Mouse (Mus musculus): ENCODE results near the gene Nsun2. TPM values are rescaled to one million over a fixed set of nuclear protein-coding genes. Genes with fewer than 3 reads are reported as not detected.
"Not testable (repeated sequence)": the region's sequence is repeated elsewhere in the genome, so short reads cannot be mapped to it uniquely, and the experiment has no call there.

The Nsun2 gene
- polyA plus RNA-seq, 1 experiment from 2014 or later, result 126 TPM

DNA sequence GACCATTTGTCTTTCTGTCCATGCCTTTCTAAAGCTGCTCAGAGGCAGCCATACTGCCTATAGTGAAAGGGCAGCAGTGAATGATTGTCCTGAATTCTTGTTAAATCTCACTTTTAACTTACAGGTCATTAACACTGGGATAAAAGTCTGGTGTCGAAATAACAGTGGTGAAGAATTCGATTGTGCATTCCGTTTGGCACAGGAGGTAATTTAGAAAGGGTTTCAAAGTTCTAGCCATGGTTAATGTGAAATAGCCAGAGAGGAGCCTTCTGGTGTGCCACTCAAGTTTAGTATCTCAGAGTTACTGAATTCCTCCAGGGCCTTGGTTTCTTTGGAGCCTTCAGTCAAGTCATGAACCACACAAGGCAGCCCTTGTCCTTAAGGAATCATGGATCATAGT is 97.6 kb downstream of the Nsun2 start:
- no peak for DNase-seq (ENCODE audit: low spot score)

DNA sequence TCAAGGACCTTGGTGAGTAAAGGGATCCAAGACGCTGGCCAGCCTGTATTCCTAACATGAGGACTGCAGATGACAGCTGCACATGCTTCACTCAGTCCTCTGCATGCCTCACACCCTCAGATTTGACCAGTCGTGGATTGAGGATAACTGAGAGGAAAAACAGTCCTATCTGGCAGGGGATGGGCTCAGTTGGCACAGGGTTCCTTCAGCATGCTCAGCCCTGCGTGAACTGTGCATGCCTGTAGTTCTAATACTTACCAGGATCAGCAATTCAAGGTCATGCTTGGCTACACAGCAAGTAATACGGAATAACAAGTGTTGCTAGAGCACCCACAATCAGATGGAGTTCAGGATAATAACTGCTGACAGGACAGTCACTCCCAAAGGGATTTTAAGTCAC is 98.1 kb downstream of the Nsun2 start:
- no peak for DNase-seq (ENCODE audit: low spot score)

DNA sequence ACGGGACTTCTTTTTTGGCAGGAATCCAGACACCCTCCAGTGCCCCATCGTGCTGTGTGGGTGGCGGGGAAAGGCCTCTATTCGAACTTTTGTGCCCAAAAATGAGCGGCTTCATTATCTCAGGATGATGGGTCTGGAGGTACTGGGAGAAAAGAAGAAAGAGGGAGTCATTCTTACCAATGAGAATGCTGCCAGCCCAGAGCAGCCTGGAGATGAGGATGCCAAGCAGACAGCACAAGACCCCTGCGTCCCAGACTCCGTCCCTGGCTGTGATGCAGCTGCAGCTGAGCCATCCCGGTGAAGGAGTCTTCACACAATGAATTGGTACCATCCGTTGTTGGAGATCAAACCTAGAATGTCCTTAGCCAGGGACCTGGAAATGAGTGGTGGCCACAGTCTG is 100.0 kb downstream of the Nsun2 start:
- no peak for DNase-seq (ENCODE audit: low spot score)

DNA sequence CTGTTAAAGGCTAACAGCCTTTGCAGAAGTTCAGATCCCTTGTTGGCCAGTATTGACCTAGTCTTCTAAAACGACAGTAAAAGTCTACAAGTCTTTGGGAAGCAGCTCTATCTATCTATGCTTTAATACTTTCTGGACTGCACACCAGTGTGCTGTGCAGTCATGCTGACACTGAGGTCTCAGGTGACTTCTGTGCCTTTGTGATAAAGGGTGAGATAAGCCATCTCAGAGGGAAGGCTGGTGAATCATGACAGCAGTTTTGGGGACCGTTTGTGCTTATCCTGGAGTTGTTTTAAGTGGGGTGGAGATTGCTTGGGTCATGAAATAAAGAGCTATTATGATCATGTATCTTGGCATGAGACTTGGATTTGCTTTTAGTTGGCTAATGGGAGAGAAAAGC is 100.4 kb downstream of the Nsun2 start:
- DNase-seq (ENCODE audit: low spot score), result no peak

DNA sequence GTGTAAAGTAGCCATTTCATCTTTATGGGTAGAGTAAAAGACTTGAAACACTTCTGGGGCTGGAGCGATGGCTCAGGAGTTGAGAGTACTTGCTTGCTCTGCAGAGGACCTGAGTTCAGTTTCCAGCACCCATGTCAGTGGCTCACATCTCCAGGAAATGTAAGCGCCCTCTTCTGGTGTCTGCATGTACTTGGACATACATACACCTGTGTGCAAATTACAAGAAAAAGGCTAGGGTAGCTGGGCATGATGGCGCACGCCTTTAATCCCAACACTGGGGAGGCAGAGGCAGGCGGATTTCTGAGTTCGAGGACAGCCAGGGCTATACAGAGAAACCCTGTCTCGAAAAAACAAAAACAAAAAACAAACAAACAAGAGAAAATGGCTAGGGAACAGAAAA is 102.3 kb downstream of the Nsun2 start:
- DNase-seq (ENCODE audit: low spot score), result not testable (repeated sequence)

DNA sequence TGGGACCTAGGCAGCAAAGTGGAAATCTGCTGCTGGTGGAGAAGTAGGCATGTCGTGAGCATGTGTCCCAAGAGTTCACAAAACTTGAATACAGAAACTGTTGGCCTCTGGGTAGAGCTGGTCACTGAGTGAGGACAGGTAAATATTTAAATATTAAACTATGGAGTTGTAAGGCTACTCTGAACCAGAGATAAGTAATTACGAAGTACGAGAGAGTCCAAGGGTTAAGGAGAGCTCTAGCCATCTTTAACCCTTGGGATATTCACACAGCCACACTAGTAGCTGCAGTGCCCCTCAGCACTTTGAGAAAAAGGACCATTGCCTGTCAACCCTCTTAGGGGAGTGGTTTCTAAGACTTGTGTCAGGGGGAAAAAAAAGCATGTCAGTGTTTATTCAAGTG is 102.8 kb downstream of the Nsun2 start:
- no peak for DNase-seq (ENCODE audit: low spot score)

DNA sequence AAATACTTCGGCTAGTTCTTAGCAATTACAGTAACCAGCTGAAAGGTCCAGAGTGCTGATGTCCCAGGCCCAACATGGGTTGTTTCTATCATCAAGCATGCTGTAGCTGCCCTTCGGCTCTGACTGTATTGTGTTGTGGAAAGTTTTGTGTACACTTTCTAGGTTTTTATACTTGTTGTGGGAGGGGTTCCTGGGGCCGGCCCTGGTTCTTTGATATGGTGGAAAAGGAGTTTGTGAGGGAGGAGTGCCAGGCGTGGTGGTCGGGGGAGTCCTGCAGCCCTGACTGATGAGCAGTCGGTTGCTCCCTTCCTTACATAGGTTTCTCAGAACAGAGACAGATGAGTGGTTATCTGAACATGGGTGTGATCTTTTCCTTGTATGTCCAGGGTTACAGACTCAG is 103.3 kb downstream of the Nsun2 start:
- no peak for DNase-seq (ENCODE audit: low spot score)

DNA sequence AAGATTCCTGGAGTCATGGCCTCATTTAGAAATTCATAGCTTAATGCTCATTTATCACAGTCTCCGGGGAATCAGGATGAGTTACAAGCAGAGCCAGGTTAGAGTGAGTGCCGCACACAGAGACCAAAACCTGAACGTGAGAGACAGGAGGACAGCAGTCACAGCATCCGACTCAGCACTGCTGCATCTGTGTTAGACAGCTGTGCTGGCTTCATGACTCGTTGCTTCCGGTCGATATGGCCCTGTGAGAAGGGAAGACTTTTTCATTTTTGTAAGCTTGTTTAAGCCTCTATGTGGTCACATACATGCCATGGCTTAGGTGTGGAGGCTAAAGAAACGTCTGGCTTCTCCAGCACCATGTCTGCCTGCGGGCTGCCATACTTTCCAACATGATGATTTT is 104.1 kb downstream of the Nsun2 start:
- no peak for DNase-seq (ENCODE audit: low spot score)

DNA sequence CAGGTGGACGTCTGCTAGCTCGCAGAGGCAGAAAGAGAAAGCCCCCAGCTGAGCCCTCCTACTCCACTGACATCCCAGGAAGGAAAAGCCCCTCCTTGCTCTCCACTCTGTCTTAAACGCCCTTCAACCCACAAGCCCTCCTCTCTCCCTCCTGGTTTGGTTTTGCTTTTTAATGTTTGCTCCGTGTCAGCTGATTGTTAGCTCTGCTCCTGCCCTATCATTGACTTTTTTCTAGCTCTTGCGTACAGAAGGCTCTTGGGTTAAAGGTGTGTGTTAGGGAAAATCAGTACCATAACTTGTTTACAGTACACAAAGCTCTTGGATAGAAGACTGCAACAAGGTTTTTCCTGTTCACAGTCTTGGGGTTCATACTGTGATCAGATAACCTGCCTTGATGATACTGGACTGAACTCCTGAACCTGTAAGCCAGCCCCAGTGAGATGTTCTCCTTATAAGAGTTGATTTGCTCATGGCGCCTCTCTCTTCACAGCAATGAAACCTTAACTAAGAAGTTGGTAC is 104.6 kb downstream of the Nsun2 start:
- no peak for DNase-seq (ENCODE audit: low spot score)

DNA sequence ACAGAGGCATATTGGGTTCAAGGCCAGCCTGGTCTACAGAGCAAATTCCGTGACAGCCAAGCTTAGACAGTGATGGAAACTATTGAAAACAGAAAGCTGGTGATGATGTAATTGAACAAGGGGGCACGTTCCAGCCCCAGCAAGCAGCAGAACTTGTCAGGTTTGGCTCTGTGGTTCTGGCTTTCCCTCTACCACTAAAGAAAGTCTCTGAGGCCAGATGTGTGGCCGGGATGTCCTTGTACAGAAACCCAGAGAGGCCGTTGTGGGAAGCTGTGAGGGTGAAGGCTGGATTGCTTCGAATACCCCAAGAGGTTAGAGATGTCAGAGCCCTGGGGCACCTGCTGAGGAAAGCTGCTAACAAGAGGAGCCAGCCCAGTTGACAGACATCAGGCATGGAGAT is 105.7 kb downstream of the Nsun2 start:
- DNase-seq (ENCODE audit: low spot score), result no peak

DNA sequence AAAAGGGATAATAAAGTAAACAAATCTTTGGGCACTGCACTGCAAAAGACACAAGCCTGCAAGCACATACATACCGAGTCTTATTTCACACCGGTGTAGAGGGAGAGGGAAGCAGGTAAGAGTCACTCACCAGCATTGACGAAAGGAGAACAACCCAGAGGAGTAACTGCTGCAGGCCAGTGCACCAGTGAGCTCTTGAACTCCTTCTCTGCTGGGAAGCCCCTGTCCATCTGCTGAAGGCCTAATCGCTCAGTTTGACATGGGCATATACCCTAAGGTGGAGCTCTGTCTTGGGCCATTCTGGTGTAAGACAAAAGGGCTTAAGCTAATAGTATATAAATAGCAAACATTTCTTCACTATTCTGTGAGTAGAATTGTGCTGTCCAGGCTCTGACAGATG is 106.6 kb downstream of the Nsun2 start:
- DNase-seq (ENCODE audit: low spot score), result no peak

DNA sequence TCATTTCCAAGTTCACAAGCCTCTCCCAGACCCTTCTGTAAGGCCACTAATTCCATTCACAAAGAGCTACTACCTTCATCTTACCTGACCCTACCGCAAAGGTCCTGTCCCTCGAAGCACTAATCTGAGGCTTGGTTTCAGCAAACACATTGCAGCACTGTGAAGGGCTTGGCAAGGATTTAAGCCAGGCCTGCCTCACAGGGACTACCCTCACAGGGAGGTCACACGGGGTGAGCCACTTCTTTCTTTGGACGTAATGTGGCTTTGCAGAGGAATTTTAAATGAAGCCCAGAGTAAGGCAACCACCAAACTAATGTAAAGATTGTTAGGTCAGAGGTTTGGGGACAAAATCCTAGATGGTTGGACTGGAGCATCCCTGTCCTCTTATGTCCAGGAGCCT is 107.0 kb downstream of the Nsun2 start:
- DNase-seq (ENCODE audit: low spot score), result no peak

DNA sequence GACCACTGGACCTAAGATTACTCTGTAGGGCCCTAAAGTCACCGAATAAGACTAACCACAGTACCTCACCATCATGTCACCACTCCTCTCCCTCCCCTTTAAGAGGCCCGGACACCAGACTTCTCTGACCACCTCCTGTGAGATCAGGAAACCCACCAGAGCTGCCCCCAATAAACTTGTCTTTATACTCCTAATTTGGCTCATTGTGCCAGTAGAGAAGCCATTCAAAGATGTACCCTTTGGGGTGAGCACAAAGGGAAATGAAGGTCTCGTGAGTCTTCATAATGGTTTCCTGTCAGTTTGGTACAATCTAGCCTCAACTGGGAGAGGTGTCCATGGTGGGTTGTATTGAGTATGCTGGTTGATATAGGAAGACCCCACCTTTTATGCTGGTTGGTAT is 107.5 kb downstream of the Nsun2 start:
- DNase-seq (ENCODE audit: low spot score), result no peak

DNA sequence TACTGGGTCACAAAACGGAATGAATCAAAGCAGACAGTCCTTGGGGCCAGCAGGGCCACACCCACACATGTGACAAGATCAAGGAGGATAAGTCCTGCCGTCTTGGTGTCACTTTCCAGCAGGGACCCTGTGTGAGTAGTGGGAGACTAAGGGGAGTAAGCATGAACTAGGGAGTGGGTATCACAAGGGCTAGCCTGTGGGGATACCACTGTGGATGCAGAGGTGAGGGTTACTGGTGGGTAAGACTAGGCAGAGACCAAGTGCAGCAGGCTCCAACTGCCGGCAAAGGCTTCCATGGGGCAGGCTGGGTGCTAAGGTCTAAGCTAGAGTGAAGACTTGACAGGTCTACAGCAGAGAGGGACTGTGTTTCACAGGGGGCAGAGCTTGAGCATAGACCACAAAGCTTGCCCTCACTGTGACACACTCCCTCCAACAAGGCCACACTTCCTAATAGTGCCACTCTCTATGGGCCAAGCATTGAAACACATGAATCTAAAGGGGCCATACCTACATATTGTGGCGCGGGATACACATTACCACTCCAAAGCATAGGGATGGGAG is 109.2 kb downstream of the Nsun2 start:
- no peak for DNase-seq (ENCODE audit: low spot score)

DNA sequence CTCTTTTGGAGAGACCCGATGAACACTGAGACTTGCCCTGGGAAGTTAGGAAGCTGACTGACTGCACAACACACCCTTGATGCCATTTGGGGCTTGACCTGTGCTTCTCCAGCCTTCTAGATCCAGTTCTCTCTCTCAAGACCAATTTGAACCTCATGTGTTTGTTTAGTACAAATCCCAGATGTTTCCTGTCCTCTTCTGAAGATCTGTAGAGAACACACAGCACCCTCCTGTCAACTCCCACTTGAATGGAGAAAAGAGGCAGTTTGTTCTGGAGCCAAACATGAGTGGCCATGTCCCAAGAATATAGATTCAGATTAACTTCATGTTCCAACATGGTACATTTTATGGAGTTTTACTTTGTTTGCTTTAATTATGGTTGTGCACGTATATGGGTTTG is 110.4 kb downstream of the Nsun2 start:
- DNase-seq (ENCODE audit: low spot score), result no peak

DNA sequence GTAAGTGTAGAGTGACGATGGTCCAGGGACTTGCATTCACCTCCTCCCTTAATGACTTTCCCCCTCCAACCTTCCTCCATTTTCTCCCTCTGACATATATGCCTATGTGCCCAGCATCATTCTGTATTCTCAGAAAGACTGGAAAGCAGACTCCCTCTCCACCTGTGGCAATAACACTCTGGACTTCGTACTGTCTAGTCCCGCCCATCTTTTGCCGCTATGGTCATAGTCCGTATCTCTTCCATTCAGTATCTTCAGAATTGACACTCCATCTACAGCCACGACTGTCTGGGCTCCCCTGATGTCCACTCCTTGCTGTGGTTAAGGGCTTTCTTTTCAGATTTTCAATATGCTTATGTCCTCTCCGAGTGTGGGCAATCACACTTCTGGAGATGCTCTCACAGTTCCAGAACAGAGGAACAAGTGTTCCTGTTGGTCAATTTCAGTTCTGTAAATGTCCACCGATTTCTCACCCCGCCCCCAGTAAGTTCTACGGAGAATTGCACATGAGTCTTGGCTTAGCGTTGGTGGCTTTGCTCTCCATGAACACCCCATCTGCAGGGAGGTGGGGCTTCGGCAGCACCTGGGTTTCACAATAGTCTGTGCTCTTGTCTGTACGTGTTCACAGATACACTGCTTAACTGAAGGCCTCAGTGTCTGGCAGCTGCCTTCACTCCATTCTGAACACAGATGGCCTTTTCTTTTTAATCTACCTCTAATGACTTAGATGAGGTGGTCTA is 111.1 kb downstream of the Nsun2 start:
- no peak for DNase-seq (ENCODE audit: low spot score)

DNA sequence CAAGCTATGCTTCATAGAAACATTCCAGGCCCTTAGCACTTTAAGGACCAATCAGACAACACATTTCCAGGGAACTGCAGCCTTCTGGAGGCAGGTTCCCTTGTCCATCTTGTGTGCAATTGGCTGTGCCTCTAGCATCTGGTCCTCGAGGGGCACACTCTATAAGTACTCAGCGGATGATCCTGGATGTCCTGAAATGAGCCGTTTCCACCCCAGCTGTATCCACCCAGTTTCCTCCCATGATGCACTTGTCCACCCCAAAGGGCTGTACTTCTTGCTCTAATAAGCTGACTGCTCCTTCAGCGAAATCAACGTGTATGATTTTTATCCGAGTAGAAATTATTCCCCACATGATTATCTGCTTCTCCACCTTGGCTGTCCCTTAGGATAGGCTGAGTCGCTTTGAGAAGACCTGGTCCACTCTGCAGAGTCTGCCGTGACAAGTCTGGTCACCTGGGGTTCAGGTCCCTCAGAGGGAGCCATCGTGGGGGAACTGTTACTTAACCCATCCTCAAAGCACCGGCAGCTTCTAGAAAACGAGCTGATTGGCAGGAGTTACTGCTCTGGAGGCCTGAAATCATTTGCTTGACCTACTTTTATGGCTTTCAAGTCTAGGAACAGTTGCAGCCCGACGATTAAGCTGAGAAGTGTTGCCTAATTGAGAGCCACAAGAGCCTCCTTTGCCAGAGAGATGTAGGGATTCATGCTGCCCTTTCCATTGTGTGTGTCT is 112.3 kb downstream of the Nsun2 start:
- no peak for DNase-seq (ENCODE audit: low spot score)

DNA sequence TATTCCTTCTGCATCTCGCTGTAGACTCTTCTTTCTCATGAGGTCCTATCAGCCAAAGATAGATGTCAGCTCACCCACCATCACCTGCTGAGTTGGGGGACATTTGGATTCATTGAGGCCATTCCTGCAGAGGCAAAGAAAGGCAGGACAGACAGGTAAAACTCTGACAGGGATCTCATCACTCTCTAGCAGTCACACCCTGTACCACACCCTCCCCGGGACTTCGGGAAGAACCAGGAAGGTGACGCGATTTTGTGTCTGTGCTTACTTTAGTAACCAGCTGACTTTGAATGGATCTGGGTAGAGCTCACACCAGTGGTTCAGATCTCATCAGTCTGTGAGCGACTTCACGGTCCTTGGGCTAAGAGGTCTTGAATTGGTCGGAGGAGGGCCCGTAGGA is 112.9 kb downstream of the Nsun2 start:
- DNase-seq (ENCODE audit: low spot score), result no peak

DNA sequence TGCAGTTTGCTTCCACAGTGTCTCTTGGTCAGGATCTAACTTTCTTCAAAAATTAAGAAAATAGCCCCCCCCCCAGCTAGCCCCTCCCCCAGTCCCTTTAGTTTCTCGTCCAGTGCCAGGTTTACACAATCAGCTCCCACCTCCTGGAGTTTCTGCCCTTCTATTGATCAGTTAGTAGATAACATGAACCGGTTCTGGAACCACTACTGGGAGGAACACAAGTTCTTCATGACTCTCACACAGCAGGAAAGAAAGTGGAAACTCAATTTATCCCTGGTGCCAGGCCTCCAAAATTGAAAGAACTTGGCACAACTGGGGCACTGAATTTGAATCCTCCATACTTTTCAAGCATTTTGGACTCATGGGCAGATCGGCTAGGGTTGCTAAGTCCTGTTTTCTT is 121.0 kb downstream of the Nsun2 start:
- DNase-seq (ENCODE audit: low spot score), result no peak

DNA sequence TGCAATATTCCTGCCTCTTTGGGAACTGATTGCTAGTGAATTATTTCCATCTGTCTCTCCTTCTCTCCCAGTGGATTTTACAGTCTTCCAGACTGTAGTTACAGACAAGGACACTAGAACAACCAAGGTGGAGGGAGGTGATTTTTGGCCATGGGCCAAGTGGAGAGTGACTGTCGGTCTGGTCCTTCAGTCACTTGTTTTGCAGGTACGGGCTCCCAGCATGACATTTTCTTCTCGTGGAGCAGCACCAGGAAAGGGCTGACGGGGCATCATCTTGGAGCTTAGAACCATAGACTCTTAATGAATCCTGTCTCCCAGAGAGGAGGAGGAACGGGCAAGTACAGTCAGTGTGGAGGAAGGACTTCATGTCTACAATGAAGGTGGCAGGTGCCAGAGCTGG is 138.6 kb downstream of the Nsun2 start:
- DNase-seq (ENCODE audit: low spot score), result no peak

DNA sequence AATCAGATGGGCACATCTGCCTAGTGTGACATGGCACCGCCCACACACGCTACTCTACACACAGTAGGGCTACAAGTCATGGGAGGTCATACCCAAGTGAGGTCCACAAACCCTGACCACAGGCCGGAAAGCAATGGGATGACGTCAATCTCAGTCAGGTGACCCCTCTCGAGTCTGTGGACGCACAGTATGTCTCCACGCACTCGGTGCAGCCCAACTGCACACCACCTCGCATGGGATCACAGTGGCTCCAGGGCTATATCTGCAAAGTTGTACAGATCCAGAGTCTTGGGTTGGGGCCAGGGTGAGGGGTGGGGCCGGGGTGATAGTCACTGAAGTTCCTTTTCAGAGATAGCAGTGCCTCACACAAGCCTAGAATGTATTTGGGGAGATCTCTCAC is 139.0 kb downstream of the Nsun2 start:
- no peak for DNase-seq (ENCODE audit: low spot score)

DNA sequence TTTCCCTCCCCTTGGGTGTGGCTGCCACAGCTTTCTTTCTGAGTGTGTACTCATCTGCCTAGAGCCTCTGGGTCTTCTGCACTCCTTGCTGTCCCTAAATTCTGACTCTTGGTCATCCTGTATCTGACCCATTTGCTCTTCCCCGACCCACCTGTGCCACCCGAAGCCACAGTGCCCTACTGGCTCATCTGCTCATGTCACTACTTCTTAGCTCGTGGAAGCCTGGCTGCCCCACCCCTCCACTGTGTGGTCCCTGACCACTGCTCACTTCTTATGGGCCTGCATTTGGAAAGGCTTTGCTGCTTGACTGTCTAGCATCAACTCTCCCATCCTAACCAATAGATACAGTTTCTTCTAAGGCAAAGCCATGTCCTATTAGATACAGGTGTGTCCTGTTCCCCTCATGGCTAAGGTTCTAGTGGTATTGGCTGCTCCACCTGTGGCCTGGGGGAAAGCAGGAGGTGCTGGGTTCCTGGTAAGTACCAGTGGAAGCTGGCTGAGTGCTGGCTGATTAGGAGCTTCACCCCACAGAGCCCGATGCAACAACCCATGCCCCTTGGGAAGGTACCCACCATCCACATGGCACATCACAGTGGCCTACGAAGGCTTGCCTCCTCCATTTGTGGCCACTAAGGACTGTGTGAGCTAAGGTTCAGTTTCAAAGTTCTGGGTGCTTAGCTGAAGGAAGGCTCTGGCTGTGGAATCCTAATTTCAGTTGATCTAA is 139.8 kb downstream of the Nsun2 start:
- DNase-seq (ENCODE audit: low spot score), result no peak
